Mouse (Mus musculus): Measurements from ENCODE around the gene Angpt4. TPM values are rescaled to one million over a fixed set of nuclear protein-coding genes. Genes with fewer than 3 reads are reported as not detected.

Angpt4 gene
- polyA plus RNA-seq, 1 experiment from 2014 or later, result 0.32 TPM

DNA sequence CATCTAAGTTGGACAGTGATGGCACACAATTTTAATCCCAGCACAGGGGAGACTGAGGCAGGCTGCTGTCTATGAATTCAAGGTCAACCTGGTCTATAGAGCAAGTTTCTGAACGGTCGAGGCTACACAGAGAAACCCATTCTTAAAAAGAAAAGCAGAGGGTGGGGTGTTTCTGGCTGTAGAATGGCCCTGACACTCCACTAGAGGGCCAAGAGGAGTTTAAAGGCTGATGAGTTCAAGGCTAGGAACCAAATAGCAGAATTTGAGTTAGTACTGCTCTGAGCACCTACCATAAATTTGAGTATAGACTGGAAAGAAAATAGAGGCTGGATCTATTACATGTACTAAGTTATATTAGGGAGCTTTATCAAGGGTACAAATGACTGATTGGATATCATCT lies 78.0 kb downstream of the Angpt4 start:
- WGBS, result 67% methylated on average over 2 of the region's 2 CpGs
- Histone ChIP-seq H3K4me1 (replicated peaks; ENCODE audit: control insufficient read depth, insufficient read depth, low read length) (no peaks in the 10 kb centered on the region), H3K27me3 (replicated peaks; ENCODE audit: control insufficient read depth, insufficient read depth, low read length) (peaks cover 8% of the 10 kb centered on the region)

DNA sequence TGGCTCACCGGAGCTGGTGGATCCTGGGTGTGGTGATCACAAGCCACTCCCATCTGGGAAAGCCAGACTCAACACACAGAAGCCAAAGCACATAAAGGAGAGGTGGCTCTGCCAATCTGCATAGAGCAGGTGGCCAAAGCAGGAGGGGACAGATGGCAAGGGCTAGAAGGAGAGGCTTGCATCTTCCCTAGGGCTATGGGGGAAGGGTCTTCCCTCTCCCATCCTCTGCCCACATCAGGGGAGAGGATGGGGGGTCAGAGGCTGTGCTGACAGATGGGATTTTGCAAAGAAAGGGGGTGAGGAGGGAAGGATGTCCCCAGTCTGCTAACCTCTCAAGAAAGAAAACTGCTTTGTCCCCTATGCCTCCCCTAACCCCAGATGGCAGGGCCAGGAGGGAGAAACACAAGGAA lies 80.0 kb downstream of the Angpt4 start:
- H3K36me3 ChIP-seq (ENCODE audit: control insufficient read depth, insufficient read depth, low read length), result no peaks in the 10 kb centered on the region
- DNase-seq (ENCODE audit: low spot score) (no peak), ATAC-seq (replicated peaks; ENCODE audit: low FRiP score) (no peak)
- no peak overlapping the region for H3K4me3 ChIP-seq (ENCODE audit: low read depth, low read length)
- H3K27ac ChIP-seq (ENCODE audit: low read depth, low read length), result no peak overlapping the region
- peaks cover 16% of the 10 kb centered on the region for H3K27me3 ChIP-seq (replicated peaks; ENCODE audit: control insufficient read depth, insufficient read depth, low read length)
- H3K9ac ChIP-seq (ENCODE audit: low read depth, low read length), result no peak overlapping the region
- WGBS, result 34% methylated on average over 1 of the region's 1 CpGs
- H3K4me1 ChIP-seq (replicated peaks; ENCODE audit: control insufficient read depth, insufficient read depth, low read length), result 0 out of 2 replicates have a peak, but pooled peaks cover 4% of the 10 kb centered on the region
- no peak overlapping the region for H3K4me2 ChIP-seq
- H3K9me3 ChIP-seq (ENCODE audit: control insufficient read depth, low read length), result no peaks in the 10 kb centered on the region

More for the DNA sequence above, 78.0 kb downstream of the Angpt4 start:
- DNase-seq (ENCODE audit: low spot score), result no peak
- Histone ChIP-seq H3K36me3 (ENCODE audit: control insufficient read depth, insufficient read depth, low read length) (no peaks in the 10 kb centered on the region), H3K4me3 (ENCODE audit: low read depth, low read length) (no peak overlapping the region), H3K9ac (ENCODE audit: low read depth, low read length) (no peak overlapping the region), H3K27ac (ENCODE audit: low read depth, low read length) (no peak overlapping the region), H3K9me3 (ENCODE audit: control insufficient read depth, low read length) (no peaks in the 10 kb centered on the region), H3K4me2 (no peak overlapping the region)
- no peak for ATAC-seq (replicated peaks; ENCODE audit: low FRiP score)

DNA sequence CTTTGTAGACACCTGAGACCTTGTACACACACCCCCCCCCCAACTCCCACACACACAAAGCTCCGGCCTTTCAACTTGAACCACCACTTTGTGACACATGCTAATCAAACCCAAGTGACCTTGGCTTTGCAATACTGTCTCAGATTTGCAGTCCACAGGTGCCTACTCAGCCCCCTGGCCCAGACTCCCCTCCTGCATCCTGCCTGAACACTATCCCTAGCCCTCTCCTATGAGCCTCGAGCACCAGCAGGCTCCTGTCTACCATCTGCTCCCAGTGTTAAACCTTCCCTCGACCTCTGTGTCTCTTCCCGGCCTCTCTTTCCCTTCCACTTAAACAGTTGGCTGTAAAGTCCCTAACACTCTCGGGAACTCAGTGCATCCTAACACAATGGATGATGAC lies 80.4 kb downstream of the Angpt4 start:
- no peaks in the 10 kb centered on the region for H3K9me3 ChIP-seq (ENCODE audit: control insufficient read depth, low read length)
- WGBS, result 44% methylated on average over 5 of the region's 5 CpGs
- no peaks in the 10 kb centered on the region for H3K36me3 ChIP-seq (ENCODE audit: control insufficient read depth, insufficient read depth, low read length)
- ATAC-seq (replicated peaks; ENCODE audit: low FRiP score) (no peak), DNase-seq (ENCODE audit: low spot score) (no peak)
- peaks cover 18% of the 10 kb centered on the region for H3K27me3 ChIP-seq (replicated peaks; ENCODE audit: control insufficient read depth, insufficient read depth, low read length)
- H3K4me2 ChIP-seq, result no peak overlapping the region
- H3K4me1 ChIP-seq (replicated peaks; ENCODE audit: control insufficient read depth, insufficient read depth, low read length), result 0 out of 2 replicates have a peak, but pooled peaks cover 6% of the 10 kb centered on the region
- H3K4me3 ChIP-seq (ENCODE audit: low read depth, low read length), result no peak overlapping the region
- H3K27ac ChIP-seq (ENCODE audit: low read depth, low read length), result no peak overlapping the region
- no peak overlapping the region for H3K9ac ChIP-seq (ENCODE audit: low read depth, low read length)

DNA sequence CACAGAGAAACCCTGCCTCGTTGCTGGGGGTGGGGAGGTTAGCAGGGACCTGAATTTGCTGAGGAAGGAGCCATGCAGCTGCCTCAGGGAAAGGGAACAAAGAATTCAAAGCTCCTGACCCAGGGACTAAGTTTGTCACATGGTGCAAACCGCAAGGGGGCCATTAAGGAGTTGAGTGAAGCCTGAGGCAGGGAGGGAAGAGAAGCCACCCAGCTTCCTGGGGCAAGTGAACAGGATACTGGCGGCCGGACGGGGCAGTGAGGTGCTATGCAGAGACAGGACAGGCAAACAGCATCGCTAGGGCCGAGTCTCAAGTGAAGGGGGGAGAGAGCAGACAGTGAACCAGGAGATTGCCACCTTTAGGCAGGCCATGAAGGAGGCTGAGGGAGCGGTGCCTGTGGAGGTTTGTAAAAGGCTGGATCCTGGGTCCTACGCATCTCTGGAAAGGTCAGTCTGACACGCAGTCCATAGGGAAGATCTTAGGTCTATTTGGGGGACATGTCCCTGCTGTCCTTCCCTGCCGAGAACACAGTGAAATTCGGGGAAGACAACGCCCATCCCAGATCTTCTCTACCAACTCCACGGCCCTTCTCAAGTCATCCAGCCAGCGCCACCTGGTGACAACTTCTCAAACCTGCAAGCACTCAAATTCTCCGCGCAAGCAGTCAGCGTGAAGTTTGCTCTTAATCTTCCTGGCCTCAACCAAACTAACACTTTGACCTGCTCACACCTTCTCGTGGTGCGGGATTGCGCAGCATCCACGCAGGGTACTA lies 83.5 kb downstream of the Angpt4 start:
- Histone ChIP-seq H3K9ac (ENCODE audit: low read depth, low read length) (no peak overlapping the region), H3K9me3 (ENCODE audit: control insufficient read depth, low read length) (no peaks in the 10 kb centered on the region), H3K27me3 (replicated peaks; ENCODE audit: control insufficient read depth, insufficient read depth, low read length) (peaks cover 37% of the 10 kb centered on the region), H3K4me1 (replicated peaks; ENCODE audit: control insufficient read depth, insufficient read depth, low read length) (peaks cover 20% of the 10 kb centered on the region), H3K27ac (ENCODE audit: low read depth, low read length) (no peak overlapping the region), H3K4me3 (ENCODE audit: low read depth, low read length) (no peak overlapping the region), H3K36me3 (ENCODE audit: control insufficient read depth, insufficient read depth, low read length) (no peaks in the 10 kb centered on the region), H3K4me2 (peak overlapping the region; percentile 40)
- ATAC-seq (replicated peaks; ENCODE audit: low FRiP score) (no peak), DNase-seq (ENCODE audit: low spot score) (peak; percentile 64)
- WGBS, result 6% methylated on average over 22 of the region's 22 CpGs

MicroRNAs within 50 kb of the gene (microRNA counts, 519-probe panel; counts per million panel counts)
- microRNA mmu-miR-1953, result not detected

Small RNA genes within 50 kb of the gene (microRNA-seq; reads per million reads assigned to microRNA genes)
- gene Mir1953 (ENCODE audit: borderline number of aligned reads), result not detected

Other genes starting within 250 kb of the Angpt4 start
- not detected in 2 replicates for gene Rad21l, start 242.7 kb upstream of the Angpt4 start, polyA plus RNA-seq (2014; fragmentation: Nextera tagmentation; extraction: Ambion mirVana)
- 0.32 and 0.62 TPM in 2 replicates for gene Tmem74b, start 209.2 kb upstream of the Angpt4 start, polyA plus RNA-seq (2014; fragmentation: Nextera tagmentation; extraction: Ambion mirVana)
- gene Psmf1, start 167.0 kb upstream of the Angpt4 start, polyA plus RNA-seq (2014; fragmentation: Nextera tagmentation; extraction: Ambion mirVana), result 61.4 and 63.8 TPM in 2 replicates
- gene Rspo4, start 68.3 kb upstream of the Angpt4 start, polyA plus RNA-seq (2014; fragmentation: Nextera tagmentation; extraction: Ambion mirVana), result 0.47 and 0.74 TPM in 2 replicates
- 15.0 and 17.0 TPM in 2 replicates for gene Fam110a, start 69.0 kb downstream of the Angpt4 start, polyA plus RNA-seq (2014; fragmentation: Nextera tagmentation; extraction: Ambion mirVana)
- 1.9 and 2.2 TPM in 2 replicates for gene Slc52a3, start 85.3 kb downstream of the Angpt4 start, polyA plus RNA-seq (2014; fragmentation: Nextera tagmentation; extraction: Ambion mirVana)
- gene Scrt2, start 170.3 kb downstream of the Angpt4 start, polyA plus RNA-seq (2014; fragmentation: Nextera tagmentation; extraction: Ambion mirVana), result not detected in 2 replicates
- gene Srxn1, start 194.3 kb downstream of the Angpt4 start, polyA plus RNA-seq (2014; fragmentation: Nextera tagmentation; extraction: Ambion mirVana), result 9.5 and 12.0 TPM in 2 replicates
- 2.6 and 2.8 TPM in 2 replicates for gene Tcf15, start 232.4 kb downstream of the Angpt4 start, polyA plus RNA-seq (2014; fragmentation: Nextera tagmentation; extraction: Ambion mirVana)